Mouse (Mus musculus) myocyte (in vitro differentiated cells): ENCODE data around the gene Memo1. TPM values are rescaled to one million over a fixed set of nuclear protein-coding genes. Genes with fewer than 3 reads are reported as not detected.
"Not testable (repeated sequence)": the region's sequence is repeated elsewhere in the genome, so short reads cannot be mapped to it uniquely, and the experiment has no call there.

Experiments used
- H3K27me3 ChIP-seq: one replicate; pipeline ENCODE4 v1.6.1; 2011; ENCODE audit not compliant: control insufficient read depth, insufficient read depth, insufficient read length
- H3K36me3 ChIP-seq: one replicate; pipeline ENCODE4 v1.6.1; 2011; ENCODE audit not compliant: control insufficient read depth, insufficient read depth
- H3K4me2 ChIP-seq: one replicate; pipeline ENCODE4 v1.6.1; 2011; ENCODE audit warnings: low read depth, control low read depth
- H3K4me3 ChIP-seq: one replicate; pipeline ENCODE4 v1.5.1; 2011; ENCODE audit warnings: mild to moderate bottlenecking, control low read depth, moderate library complexity
- H3K79me2 ChIP-seq: one replicate; pipeline ENCODE4 v1.6.1; 2011; ENCODE audit not compliant: control insufficient read depth, insufficient read depth
- H3ac ChIP-seq: one replicate; pipeline ENCODE4 v1.6.1; 2011; ENCODE audit not compliant: control insufficient read depth, insufficient read length
- CEBPB ChIP-seq: IDR thresholded peaks from 2 replicates; pipeline ENCODE4 v1.6.1; 2011; ENCODE audit warnings: mild to moderate bottlenecking, moderate library complexity; ENCODE audit not compliant: poor library complexity, insufficient read depth, severe bottlenecking
- E2F4 ChIP-seq: IDR thresholded peaks from one replicate; pipeline ENCODE4 v1.6.1; 2011; ENCODE audit warnings: mild to moderate bottlenecking, control low read depth, moderate library complexity; ENCODE audit not compliant: insufficient read depth
- MAX ChIP-seq: IDR thresholded peaks from one replicate; pipeline ENCODE4 v1.6.1; 2011; ENCODE audit warnings: low read depth, mild to moderate bottlenecking, control low read depth
- MYOD1 ChIP-seq, 3 experiments: IDR thresholded peaks; one replicate each; pipeline ENCODE4 v1.6.1; 2011; ENCODE audit warnings: control low read depth in 2 of 3, low read depth in 2 of 3, mild to moderate bottlenecking in 2 of 3, moderate library complexity in 1 of 3; ENCODE audit not compliant: insufficient read length in 2 of 3, control insufficient read depth in 1 of 3
- MYOG ChIP-seq, 3 experiments: IDR thresholded peaks; one replicate each; pipeline ENCODE4 v1.6.1; 2011; ENCODE audit warnings: control low read depth in 2 of 3, low read depth in 2 of 3, mild to moderate bottlenecking in 2 of 3; ENCODE audit not compliant: insufficient read length in 2 of 3, control insufficient read depth in 1 of 3, insufficient read depth in 1 of 3
- POLR2A ChIP-seq: IDR thresholded peaks from one replicate; pipeline ENCODE4 v1.6.1; 2011; ENCODE audit warnings: low read depth, mild to moderate bottlenecking, control low read depth, moderate library complexity; ENCODE audit not compliant: insufficient read length
- POLR2AphosphoS2 ChIP-seq: IDR thresholded peaks from one replicate; pipeline ENCODE4 v1.6.1; 2011; ENCODE audit warnings: low read depth, control low read depth; ENCODE audit not compliant: insufficient read length
- REST ChIP-seq: IDR thresholded peaks from one replicate; pipeline ENCODE4 v1.6.1; 2011; ENCODE audit warnings: mild to moderate bottlenecking, control low read depth, moderate library complexity; ENCODE audit not compliant: insufficient read depth, insufficient read length
- SRF ChIP-seq: IDR thresholded peaks from one replicate; pipeline ENCODE4 v1.6.1; 2011; ENCODE audit warnings: low read depth; ENCODE audit not compliant: control insufficient read depth, insufficient read length
- TCF12 ChIP-seq: IDR thresholded peaks from one replicate; pipeline ENCODE4 v1.6.1; 2011; ENCODE audit warnings: mild to moderate bottlenecking, control low read depth; ENCODE audit not compliant: poor library complexity, insufficient read depth, severe bottlenecking
- TCF3 ChIP-seq: IDR thresholded peaks from one replicate; pipeline ENCODE4 v1.6.1; 2011; ENCODE audit warnings: low read depth, control low read depth; ENCODE audit not compliant: insufficient read length
- USF1 ChIP-seq: IDR thresholded peaks from one replicate; pipeline ENCODE4 v1.6.1; 2011; ENCODE audit warnings: low read depth, mild to moderate bottlenecking, control low read depth, moderate library complexity
- polyA plus RNA-seq: library from polyadenylated mRNA; unstranded; fragments of >200 nt; fragmentation: generic; extraction: Trizol; gene quantifications from one replicate; pipeline ENCODE4 v1.2.1, GENCODE M21; 2012; ENCODE audit warnings: missing spikeins

Memo1 gene
- polyA plus RNA-seq, 1 experiment = 71.2 TPM

GRCm38 (mm10) chr17:74331049-74331676 lies 35.8 kb upstream of the Memo1 start:
- no peak overlapping the region for H3K4me3 ChIP-seq
- H3K79me2 ChIP-seq = no peaks in the 10 kb centered on the region
- no peaks in the 10 kb centered on the region for H3K36me3 ChIP-seq
- no peaks in the 10 kb centered on the region for H3K27me3 ChIP-seq
- TF ChIP-seq E2F4 (no peak), MYOD1 (IDR thresholded peaks at IDR 0.05; ENCODE audit: control insufficient read depth in 1 of 3, insufficient read length in 2 of 3, low read depth in 2 of 3) (no peak)
- H3ac ChIP-seq = no peak overlapping the region
- no peak overlapping the region for H3K4me2 ChIP-seq

GRCm38 (mm10) chr17:74328146-74328545 lies 32.8 kb upstream of the Memo1 start:
- H3K27me3 ChIP-seq, H3K4me2 ChIP-seq, H3K79me2 ChIP-seq, H3K36me3 ChIP-seq, H3K4me3 ChIP-seq, H3ac ChIP-seq: not testable (repeated sequence)

GRCm38 (mm10) chr17:74327195-74327594 lies 31.9 kb upstream of the Memo1 start:
- not testable (repeated sequence) for H3K27me3 ChIP-seq, H3K4me3 ChIP-seq, H3K79me2 ChIP-seq, H3K36me3 ChIP-seq, H3K4me2 ChIP-seq, H3ac ChIP-seq

GRCm38 (mm10) chr17:74323844-74324243 lies 28.5 kb upstream of the Memo1 start, which contains the start of gene Dpy30:
Gene Dpy30 (minus strand): TSS chr17:74323944.
- no peaks in the 10 kb centered on the region for H3K36me3 ChIP-seq
- no peak within 1 kb of the TSS for H3K4me3 ChIP-seq
- no peaks in the 10 kb centered on the region for H3K27me3 ChIP-seq
- no peak within 1 kb of the TSS for H3ac ChIP-seq
- no peak for TF ChIP-seq E2F4
- TF ChIP-seq REST = no peak
- no peak for TF ChIP-seq MYOD1 (IDR thresholded peaks at IDR 0.05; ENCODE audit: control insufficient read depth in 1 of 3, insufficient read length in 2 of 3, low read depth in 2 of 3)
- no peak for TF ChIP-seq MAX
- no peak for TF ChIP-seq TCF3
- TF ChIP-seq CEBPB = no peak
- TF ChIP-seq SRF = no peak
- TF ChIP-seq USF1 = no peak
- TF ChIP-seq POLR2AphosphoS2 = no peak
- no peak for TF ChIP-seq TCF12
- no peak for TF ChIP-seq POLR2A
- no peak for TF ChIP-seq MYOG (IDR thresholded peaks at IDR 0.05; ENCODE audit: control insufficient read depth in 1 of 3, insufficient read depth in 1 of 3, insufficient read length in 2 of 3, low read depth in 2 of 3)
- H3K79me2 ChIP-seq = no peaks in the 10 kb centered on the region
- H3K4me2 ChIP-seq = no peak within 1 kb of the TSS

- Histone ChIP-seq H3K36me3 (no peaks in the 10 kb centered on the region), H3K27me3 (no peaks in the 10 kb centered on the region), H3K79me2 (no peaks in the 10 kb centered on the region), H3ac (no peak overlapping the region), H3K4me3 (no peak overlapping the region), H3K4me2 (no peak overlapping the region)
- TF ChIP-seq MYOD1 (IDR thresholded peaks at IDR 0.05; ENCODE audit: control insufficient read depth in 1 of 3, insufficient read length in 2 of 3, low read depth in 2 of 3) = no peak
- no peak for TF ChIP-seq MYOG (IDR thresholded peaks at IDR 0.05; ENCODE audit: control insufficient read depth in 1 of 3, insufficient read depth in 1 of 3, insufficient read length in 2 of 3, low read depth in 2 of 3)
- no peak for TF ChIP-seq SRF
- TF ChIP-seq POLR2A = no peak
- no peak for TF ChIP-seq POLR2AphosphoS2
- TF ChIP-seq MAX = no peak
These were observed 27.2 kb upstream of the Memo1 start for GRCm38 (mm10) chr17:74322400-74323054.

- Histone ChIP-seq H3ac (no peak overlapping the region), H3K36me3 (no peaks in the 10 kb centered on the region), H3K4me2 (no peak overlapping the region), H3K79me2 (peaks cover 17% of the 10 kb centered on the region), H3K27me3 (no peaks in the 10 kb centered on the region), H3K4me3 (no peak overlapping the region)
- TF ChIP-seq TCF3 (no peak), POLR2A (no peak), SRF (no peak), REST (no peak), MYOD1 (IDR thresholded peaks at IDR 0.05; ENCODE audit: control insufficient read depth in 1 of 3, insufficient read length in 2 of 3, low read depth in 2 of 3) (no peak)
These were observed 23.4 kb upstream of the Memo1 start for GRCm38 (mm10) chr17:74318721-74319120.
